Mouse (Mus musculus) stomach, postnatal 0 days (tissue): ENCODE measurements at regions not wholly inside any gene's neighbourhood (a gene's known extent, or its start where the extent isn't known, plus 50 kb on each side); places are given as distances from the start of the nearest gene placed in this dataset.

Experiments used
- ATAC-seq: fragments of 200-750 bp; cut with Nextera tagmentation; 2 replicates; pipeline ENCODE4 v1.8.0; 2017; ENCODE audit not compliant: low FRiP score, low TSS enrichment
- DNase-seq: peaks from one replicate; pipeline ENCODE4 v3.0.0-alpha.2; 2016; ENCODE audit warnings: low spot score
- H3K27ac ChIP-seq: fragments of 300-500 bp; sonication (generic); replicated peaks from 2 replicates; pipeline ENCODE4 v1.5.1; 2014; ENCODE audit warnings: mild to moderate bottlenecking, control low read depth
- H3K27me3 ChIP-seq: fragments of 300-500 bp; sonication (generic); 2 replicates; pipeline ENCODE4 v1.6.1; 2014; ENCODE audit warnings: low read length; ENCODE audit not compliant: control insufficient read depth, insufficient read depth
- H3K36me3 ChIP-seq: fragments of 300-500 bp; sonication (generic); 2 replicates; pipeline ENCODE4 v1.6.1; 2014; ENCODE audit warnings: low read length, mixed read lengths; ENCODE audit not compliant: control insufficient read depth, insufficient read depth
- H3K4me1 ChIP-seq: fragments of 300-500 bp; sonication (generic); replicated peaks from 2 replicates; pipeline ENCODE4 v1.6.1; 2014; ENCODE audit warnings: antibody characterized with exemption; ENCODE audit not compliant: control insufficient read depth, insufficient read depth
- H3K4me2 ChIP-seq: fragments of 300-500 bp; sonication (generic); replicated peaks from 2 replicates; pipeline ENCODE4 v1.6.1; 2014; ENCODE audit warnings: low read depth, mild to moderate bottlenecking, control low read depth, moderate library complexity
- H3K4me3 ChIP-seq: fragments of 300-500 bp; sonication (generic); 2 replicates; pipeline ENCODE4 v1.5.1; 2014; ENCODE audit warnings: low read depth, low read length, control low read depth
- H3K9ac ChIP-seq: fragments of 300-500 bp; sonication (generic); 2 replicates; pipeline ENCODE4 v1.6.1; 2014; ENCODE audit warnings: mild to moderate bottlenecking, low read length, control low read depth, mixed read lengths
- H3K9me3 ChIP-seq: fragments of 300-500 bp; sonication (generic); 2 replicates; pipeline ENCODE4 v1.6.1; 2016; ENCODE audit warnings: low read length; ENCODE audit not compliant: control insufficient read depth
- CTCF ChIP-seq: IDR thresholded peaks from 2 replicates; pipeline ENCODE4 v1.5.1; 2016; ENCODE audit warnings: antibody characterized with exemption, low read depth, mild to moderate bottlenecking, moderate library complexity
- EP300 ChIP-seq: optimal IDR thresholded peaks from 2 replicates; pipeline ENCODE3; 2016; ENCODE audit warnings: antibody characterized with exemption
- WGBS: fragments of 180-500 bp; shearing (Covaris S2); extraction: QIAGEN DNeasy Blood & Tissue Kit; methylation state at CpG from one replicate; pipeline ENCODE4 v1.1.7; 2014; 5-methylcytosine and 5-hydroxymethylcytosine counted together

- Histone ChIP-seq H3K4me1 (no peaks in the 10 kb centered on the region), H3K27ac (no peak overlapping the region), H3K4me2 (no peak overlapping the region), H3K27me3 (no peaks in the 10 kb centered on the region), H3K9me3 (no peaks in the 10 kb centered on the region), H3K4me3 (no peak overlapping the region), H3K9ac (no peak overlapping the region), H3K36me3 (no peaks in the 10 kb centered on the region)
- WGBS: 80% methylated on average over 2 of the region's 2 CpGs
- TF ChIP-seq CTCF (no peak), EP300 (no peak)
- ATAC-seq: no peak
- DNase-seq: no peak
Measured at GRCm38 (mm10) chr4:81988796-81989195, 546.2 kb upstream of the Mpdz start.

- no peak for ATAC-seq
- H3K4me3 ChIP-seq: no peak overlapping the region
- H3K27ac ChIP-seq: no peak overlapping the region
- no peaks in the 10 kb centered on the region for H3K36me3 ChIP-seq
- DNase-seq: no peak
- 56% methylated on average over 4 of the region's 4 CpGs for WGBS
- no peak overlapping the region for H3K9ac ChIP-seq
- H3K9me3 ChIP-seq: no peaks in the 10 kb centered on the region
- TF ChIP-seq EP300 (no peak), CTCF (no peak)
- H3K4me2 ChIP-seq: no peak overlapping the region
- H3K27me3 ChIP-seq: no peaks in the 10 kb centered on the region
- H3K4me1 ChIP-seq: no peaks in the 10 kb centered on the region
Measured at GRCm38 (mm10) chr4:81986616-81987015, 544.0 kb upstream of the Mpdz start.

- Histone ChIP-seq H3K36me3 (no peaks in the 10 kb centered on the region), H3K27me3 (no peaks in the 10 kb centered on the region), H3K4me2 (no peak overlapping the region), H3K4me3 (no peak overlapping the region), H3K9ac (no peak overlapping the region), H3K9me3 (no peaks in the 10 kb centered on the region), H3K27ac (no peak overlapping the region), H3K4me1 (no peaks in the 10 kb centered on the region)
- no peak for TF ChIP-seq EP300
- TF ChIP-seq CTCF: no peak
- WGBS: 92% methylated on average over 1 of the region's 1 CpGs
- no peak for ATAC-seq
- no peak for DNase-seq
Measured at GRCm38 (mm10) chr4:81981811-81982210, 539.2 kb upstream of the Mpdz start.

- Histone ChIP-seq H3K36me3 (no peaks in the 10 kb centered on the region), H3K9ac (no peak overlapping the region), H3K27ac (no peak overlapping the region), H3K4me2 (no peak overlapping the region), H3K4me3 (no peak overlapping the region), H3K27me3 (no peaks in the 10 kb centered on the region), H3K9me3 (no peaks in the 10 kb centered on the region), H3K4me1 (no peaks in the 10 kb centered on the region)
- 80% methylated on average over 10 of the region's 10 CpGs for WGBS
- ATAC-seq: no peak
- TF ChIP-seq EP300 (no peak), CTCF (no peak)
- no peak for DNase-seq
Measured at GRCm38 (mm10) chr4:81970472-81970871, 527.9 kb upstream of the Mpdz start.

GRCm38 (mm10) chr4:81969621-81970115, 527.1 kb upstream of the Mpdz start:
- Histone ChIP-seq H3K36me3 (no peaks in the 10 kb centered on the region), H3K27ac (no peak overlapping the region), H3K27me3 (no peaks in the 10 kb centered on the region), H3K9me3 (no peaks in the 10 kb centered on the region), H3K9ac (no peak overlapping the region), H3K4me2 (no peak overlapping the region), H3K4me3 (no peak overlapping the region), H3K4me1 (no peaks in the 10 kb centered on the region)
- WGBS: 64% methylated on average over 3 of the region's 3 CpGs
- no peak for ATAC-seq
- no peak for DNase-seq
- TF ChIP-seq CTCF (no peak), EP300 (no peak)

GRCm38 (mm10) chr4:81966054-81966623, 523.5 kb upstream of the Mpdz start:
- no peak for TF ChIP-seq EP300
- no peak for TF ChIP-seq CTCF
- H3K4me1 ChIP-seq: no peaks in the 10 kb centered on the region
- no peaks in the 10 kb centered on the region for H3K27me3 ChIP-seq
- no peaks in the 10 kb centered on the region for H3K36me3 ChIP-seq
- WGBS: 92% methylated on average over 1 of the region's 1 CpGs
- no peak overlapping the region for H3K4me3 ChIP-seq
- no peak overlapping the region for H3K4me2 ChIP-seq
- ATAC-seq (no peak), DNase-seq (no peak)
- no peak overlapping the region for H3K27ac ChIP-seq
- no peak overlapping the region for H3K9ac ChIP-seq
- H3K9me3 ChIP-seq: no peaks in the 10 kb centered on the region
